Mouse (Mus musculus) megakaryocyte, embryonic 14.5 days (primary cell): ENCODE data around the gene A830031A19Rik.

Experiments used
- FLI1 ChIP-seq: IDR thresholded peaks from 2 replicates; pipeline ENCODE4 v1.6.1; 2012; ENCODE audit warnings: low read length, inconsistent platforms, mixed read lengths
- GATA1 ChIP-seq: IDR thresholded peaks from 3 replicates; pipeline ENCODE4 v1.6.1; 2012; ENCODE audit warnings: mixed read lengths, low read length, inconsistent platforms, borderline replicate concordance

- no peak for TF ChIP-seq GATA1
- no peak for TF ChIP-seq FLI1
Measured at GRCm38 (mm10) chr11:24102372-24102771, 27.5 kb upstream of the A830031A19Rik start.
